Mouse (Mus musculus) CD4-positive helper T cell, adult 2 months (primary cell): Measurements from ENCODE around the gene Galnt4.

Experiments used
- DNase-seq: peaks from one replicate; pipeline ENCODE4 v3.0.0-alpha.2; 2012; ENCODE audit warnings: low read depth, missing footprints, low spot score

The Galnt4 gene

GRCm38 (mm10) chr10:99107964-99108363 is at the start of gene Galnt4:
Galnt4 (plus strand) TSS chr10:99108159.
- peak; percentile 85 for DNase-seq

GRCm38 (mm10) chr10:99060588-99060987 is 47.4 kb upstream of the Galnt4 start:
- DNase-seq = no peak

- no peak for DNase-seq
Observed at GRCm38 (mm10) chr10:99061418-99061817, 46.5 kb upstream of the Galnt4 start.

- DNase-seq = no peak
Observed at GRCm38 (mm10) chr10:99062546-99062945, 45.4 kb upstream of the Galnt4 start.

- no peak for DNase-seq
Observed at GRCm38 (mm10) chr10:99076113-99076895, 31.7 kb upstream of the Galnt4 start.

GRCm38 (mm10) chr10:99078621-99079020 is 29.3 kb upstream of the Galnt4 start:
- no peak for DNase-seq

- peak; percentile 55 for DNase-seq
Observed at GRCm38 (mm10) chr10:99081569-99081990, 26.4 kb upstream of the Galnt4 start.

- DNase-seq = no peak
Observed at GRCm38 (mm10) chr10:99083431-99084003, 24.4 kb upstream of the Galnt4 start.

GRCm38 (mm10) chr10:99084397-99085239 is 23.3 kb upstream of the Galnt4 start:
- DNase-seq = peak; percentile 73

- DNase-seq = no peak
Observed at GRCm38 (mm10) chr10:99085240-99085587, 22.7 kb upstream of the Galnt4 start.

- no peak for DNase-seq
Observed at GRCm38 (mm10) chr10:99086029-99086428, 21.9 kb upstream of the Galnt4 start.

- no peak for DNase-seq
Observed at GRCm38 (mm10) chr10:99089906-99090305, 18.1 kb upstream of the Galnt4 start.

GRCm38 (mm10) chr10:99093364-99093763 is 14.6 kb upstream of the Galnt4 start:
- DNase-seq = no peak

- no peak for DNase-seq
Observed at GRCm38 (mm10) chr10:99095114-99095513, 12.8 kb upstream of the Galnt4 start.

- DNase-seq = peak; percentile 62
Observed at GRCm38 (mm10) chr10:99097374-99097773, 10.6 kb upstream of the Galnt4 start.

GRCm38 (mm10) chr10:99105522-99105921 is 2.4 kb upstream of the Galnt4 start:
- DNase-seq = no peak

GRCm38 (mm10) chr10:99106311-99106702 is 1.7 kb upstream of the Galnt4 start:
- DNase-seq = no peak

- DNase-seq = peak; percentile 90
Observed at GRCm38 (mm10) chr10:99106703-99107631, 992 bp upstream of the Galnt4 start, which contains the start of gene Poc1b. Poc1b (plus strand) TSS chr10:99107036.

- DNase-seq = peak; percentile 32
Observed at GRCm38 (mm10) chr10:99108431-99108982, 548 bp downstream of the Galnt4 start.

- DNase-seq = no peak
Observed at GRCm38 (mm10) chr10:99113533-99113932, 5.6 kb downstream of the Galnt4 start.

GRCm38 (mm10) chr10:99114295-99114694 is 6.3 kb downstream of the Galnt4 start:
- DNase-seq = no peak
